Mouse (Mus musculus): ENCODE data around the gene Rhou. TPM values are rescaled to one million over a fixed set of nuclear protein-coding genes. Genes with fewer than 3 reads are reported as not detected.

Rhou gene
- polyA plus RNA-seq, 1 experiment: 3.5 TPM

- TF ChIP-seq POLR2A (IDR thresholded peaks at IDR 0.05; ENCODE audit: control insufficient read depth, extremely low read depth, insufficient read depth, low read length, poor library complexity) (no peak), CTCF (IDR thresholded peaks at IDR 0.05; ENCODE audit: borderline replicate concordance, control insufficient read depth, extremely low read depth, insufficient read depth, low read length, poor library complexity) (no peak)
- WGBS: 83% methylated on average over 7 of the region's 7 CpGs
- DNase-seq: no peak
- Histone ChIP-seq H3K4me3 (ENCODE audit: control insufficient read depth, insufficient read depth, low read length) (no peak overlapping the region), H3K36me3 (ENCODE audit: control insufficient read depth, insufficient read depth, low read length) (no peaks in the 10 kb centered on the region), H3K27me3 (ENCODE audit: control insufficient read depth, insufficient read depth, low read length) (no peaks in the 10 kb centered on the region), H3K27ac (ENCODE audit: control insufficient read depth, insufficient read depth, low read length) (no peak overlapping the region), H3K4me1 (replicated peaks; ENCODE audit: control insufficient read depth, insufficient read depth, low read length) (no peaks in the 10 kb centered on the region)
Measured at GRCm38 (mm10) chr8:123684806-123685205, 31.1 kb downstream of the Rhou start.

- no peaks in the 10 kb centered on the region for H3K4me1 ChIP-seq (replicated peaks; ENCODE audit: control insufficient read depth, insufficient read depth, low read length)
- no peaks in the 10 kb centered on the region for H3K36me3 ChIP-seq (ENCODE audit: control insufficient read depth, insufficient read depth, low read length)
- H3K4me3 ChIP-seq (ENCODE audit: control insufficient read depth, insufficient read depth, low read length): no peak overlapping the region
- TF ChIP-seq CTCF (IDR thresholded peaks at IDR 0.05; ENCODE audit: borderline replicate concordance, control insufficient read depth, extremely low read depth, insufficient read depth, low read length, poor library complexity) (no peak), POLR2A (IDR thresholded peaks at IDR 0.05; ENCODE audit: control insufficient read depth, extremely low read depth, insufficient read depth, low read length, poor library complexity) (no peak)
- no peak overlapping the region for H3K27ac ChIP-seq (ENCODE audit: control insufficient read depth, insufficient read depth, low read length)
- no peak for DNase-seq
- no peaks in the 10 kb centered on the region for H3K27me3 ChIP-seq (ENCODE audit: control insufficient read depth, insufficient read depth, low read length)
- 84% methylated on average over 4 of the region's 4 CpGs for WGBS
Measured at GRCm38 (mm10) chr8:123685477-123685876, 31.7 kb downstream of the Rhou start.

GRCm38 (mm10) chr8:123687826-123688225 is 34.1 kb downstream of the Rhou start:
- WGBS: 56% methylated on average over 4 of the region's 4 CpGs
- DNase-seq: no peak
- no peaks in the 10 kb centered on the region for H3K36me3 ChIP-seq (ENCODE audit: control insufficient read depth, insufficient read depth, low read length)
- no peak overlapping the region for H3K4me3 ChIP-seq (ENCODE audit: control insufficient read depth, insufficient read depth, low read length)
- TF ChIP-seq CTCF (IDR thresholded peaks at IDR 0.05; ENCODE audit: borderline replicate concordance, control insufficient read depth, extremely low read depth, insufficient read depth, low read length, poor library complexity) (no peak), POLR2A (IDR thresholded peaks at IDR 0.05; ENCODE audit: control insufficient read depth, extremely low read depth, insufficient read depth, low read length, poor library complexity) (no peak)
- no peak overlapping the region for H3K27ac ChIP-seq (ENCODE audit: control insufficient read depth, insufficient read depth, low read length)
- no peaks in the 10 kb centered on the region for H3K27me3 ChIP-seq (ENCODE audit: control insufficient read depth, insufficient read depth, low read length)
- no peaks in the 10 kb centered on the region for H3K4me1 ChIP-seq (replicated peaks; ENCODE audit: control insufficient read depth, insufficient read depth, low read length)

- Histone ChIP-seq H3K4me3 (ENCODE audit: control insufficient read depth, insufficient read depth, low read length) (no peak overlapping the region), H3K27me3 (ENCODE audit: control insufficient read depth, insufficient read depth, low read length) (no peaks in the 10 kb centered on the region), H3K4me1 (replicated peaks; ENCODE audit: control insufficient read depth, insufficient read depth, low read length) (no peaks in the 10 kb centered on the region), H3K36me3 (ENCODE audit: control insufficient read depth, insufficient read depth, low read length) (no peaks in the 10 kb centered on the region), H3K27ac (ENCODE audit: control insufficient read depth, insufficient read depth, low read length) (no peak overlapping the region)
- 88% methylated on average over 10 of the region's 10 CpGs for WGBS
- TF ChIP-seq CTCF (IDR thresholded peaks at IDR 0.05; ENCODE audit: borderline replicate concordance, control insufficient read depth, extremely low read depth, insufficient read depth, low read length, poor library complexity) (no peak), POLR2A (IDR thresholded peaks at IDR 0.05; ENCODE audit: control insufficient read depth, extremely low read depth, insufficient read depth, low read length, poor library complexity) (no peak)
- DNase-seq: no peak
Measured at GRCm38 (mm10) chr8:123692165-123692962, 38.6 kb downstream of the Rhou start.

GRCm38 (mm10) chr8:123696167-123696566 is 42.4 kb downstream of the Rhou start:
- Histone ChIP-seq H3K27me3 (ENCODE audit: control insufficient read depth, insufficient read depth, low read length) (no peaks in the 10 kb centered on the region), H3K4me1 (replicated peaks; ENCODE audit: control insufficient read depth, insufficient read depth, low read length) (no peaks in the 10 kb centered on the region), H3K4me3 (ENCODE audit: control insufficient read depth, insufficient read depth, low read length) (no peak overlapping the region), H3K27ac (ENCODE audit: control insufficient read depth, insufficient read depth, low read length) (no peak overlapping the region), H3K36me3 (ENCODE audit: control insufficient read depth, insufficient read depth, low read length) (no peaks in the 10 kb centered on the region)
- WGBS: 81% methylated on average over 9 of the region's 9 CpGs
- no peak for TF ChIP-seq CTCF (IDR thresholded peaks at IDR 0.05; ENCODE audit: borderline replicate concordance, control insufficient read depth, extremely low read depth, insufficient read depth, low read length, poor library complexity)
- no peak for TF ChIP-seq POLR2A (IDR thresholded peaks at IDR 0.05; ENCODE audit: control insufficient read depth, extremely low read depth, insufficient read depth, low read length, poor library complexity)
- no peak for DNase-seq

GRCm38 (mm10) chr8:123697329-123697728 is 43.6 kb downstream of the Rhou start:
- no peaks in the 10 kb centered on the region for H3K36me3 ChIP-seq (ENCODE audit: control insufficient read depth, insufficient read depth, low read length)
- H3K4me3 ChIP-seq (ENCODE audit: control insufficient read depth, insufficient read depth, low read length): no peak overlapping the region
- TF ChIP-seq CTCF (IDR thresholded peaks at IDR 0.05; ENCODE audit: borderline replicate concordance, control insufficient read depth, extremely low read depth, insufficient read depth, low read length, poor library complexity): no peak
- TF ChIP-seq POLR2A (IDR thresholded peaks at IDR 0.05; ENCODE audit: control insufficient read depth, extremely low read depth, insufficient read depth, low read length, poor library complexity): no peak
- WGBS: 25% methylated on average over 5 of the region's 5 CpGs
- no peak for DNase-seq
- no peak overlapping the region for H3K27ac ChIP-seq (ENCODE audit: control insufficient read depth, insufficient read depth, low read length)
- H3K27me3 ChIP-seq (ENCODE audit: control insufficient read depth, insufficient read depth, low read length): no peaks in the 10 kb centered on the region
- H3K4me1 ChIP-seq (replicated peaks; ENCODE audit: control insufficient read depth, insufficient read depth, low read length): no peaks in the 10 kb centered on the region

Data from thymus, adult 2 months (tissue).